Mouse (Mus musculus): ENCODE measurements around the gene Pou2f2.

GRCm38 (mm10) chr7:25137553-25137952 lies 42.0 kb downstream of the Pou2f2 start:
- no peak for TF ChIP-seq CTCF (IDR thresholded peaks at IDR 0.05; ENCODE audit: low read depth)
- TF ChIP-seq EP300 (optimal IDR thresholded peaks at IDR 0.05), result no peak
